Mouse (Mus musculus) bone marrow, adult 2 months (tissue): ENCODE results near the gene Hydin.

Experiments
- CTCF ChIP-seq: fragments of 200-500 bp; IDR thresholded peaks from 2 replicates; pipeline ENCODE4 v1.5.1; 2011; ENCODE audit warnings: low read length, control low read depth; ENCODE audit not compliant: control insufficient read depth, insufficient read depth
- POLR2A ChIP-seq: fragments of 200-500 bp; IDR thresholded peaks from 2 replicates; pipeline ENCODE4 v1.6.1; 2011; ENCODE audit warnings: low read depth, mild to moderate bottlenecking, control low read depth, low read length, borderline replicate concordance; ENCODE audit not compliant: control insufficient read depth

- TF ChIP-seq POLR2A = no peak
- no peak for TF ChIP-seq CTCF
Measured at GRCm38 (mm10) chr8:110267268-110267667, 491 bp downstream of the Hydin start.
